9 mouse cellular contexts compared by ENCODE assay signal in genomic region chr9:7216240-7216639, GRCm38 (mm10). TPM values are rescaled to one million over a fixed set of nuclear protein-coding genes. Genes with fewer than 3 reads are reported as not detected.
DNase-seq lines count a peak whose midpoint lies in the region; ATAC-seq and TF ChIP-seq lines count a peak whose summit lies in the region.
"Had no signal": no experiment of that assay in that cellular context is flagged by ENCODE, and none has a peak within 500 bp of the region (broad histone marks: within the 10 kb centered on the region; RNA-seq: fewer than 3 reads in every experiment).

No protein-coding gene starts in this region.

- no peaks in the 10 kb centered on the region for H3K27me3 ChIP-seq in hindbrain, embryonic 14.5 days (ENCODE audit: control insufficient read depth, insufficient read depth, low read length)
- no peaks in the 10 kb centered on the region for H3K27me3 ChIP-seq in hindbrain, embryonic 12.5 days
- H3K27me3 ChIP-seq in thymus, adult 2 months (ENCODE audit: control insufficient read depth, insufficient read depth, low read length), result no peaks in the 10 kb centered on the region

- no peak overlapping the region for H3K4me3 ChIP-seq in hindbrain, embryonic 14.5 days (replicated peaks; ENCODE audit: low read length)
- H3K4me3 ChIP-seq in hindbrain, embryonic 12.5 days, result no peak overlapping the region
- no peak overlapping the region for H3K4me3 ChIP-seq in thymus, adult 2 months (ENCODE audit: control insufficient read depth, insufficient read depth, low read length)
- H3K4me3 ChIP-seq: myocyte had no signal

- no peak for ATAC-seq in hindbrain, embryonic 14.5 days (ENCODE audit: low FRiP score)
- no peak for ATAC-seq in hindbrain, embryonic 12.5 days (ENCODE audit: low FRiP score)
- no peak for ATAC-seq in monocyte, adult 5-6 weeks (replicated peaks; ENCODE audit: insufficient number of reproducible peaks, low FRiP score, low TSS enrichment, poor library complexity, severe bottlenecking)

- peaks cover 28% of the 10 kb centered on the region for H3K36me3 ChIP-seq in hindbrain, embryonic 14.5 days (replicated peaks; ENCODE audit: control insufficient read depth, insufficient read depth)
- H3K36me3 ChIP-seq in hindbrain, embryonic 12.5 days, result peaks cover 16% of the 10 kb centered on the region
- no peaks in the 10 kb centered on the region; the same call in 1 of the 2 replicates for H3K36me3 ChIP-seq in thymus, adult 2 months (ENCODE audit: control insufficient read depth, insufficient read depth, low read length)

- no peaks in the 10 kb centered on the region for H3K9me3 ChIP-seq in hindbrain, embryonic 14.5 days (ENCODE audit: control insufficient read depth, low read length)
- H3K9me3 ChIP-seq in hindbrain, embryonic 12.5 days (replicated peaks), result no peaks in the 10 kb centered on the region

- H3K4me1 ChIP-seq in hindbrain, embryonic 14.5 days (replicated peaks; ENCODE audit: control insufficient read depth, insufficient read depth, low read length), result no peaks in the 10 kb centered on the region
- no peaks in the 10 kb centered on the region for H3K4me1 ChIP-seq in hindbrain, embryonic 12.5 days
- H3K4me1 ChIP-seq in thymus, adult 2 months (replicated peaks; ENCODE audit: control insufficient read depth, insufficient read depth, low read length), result no peaks in the 10 kb centered on the region

- no peak overlapping the region for H3K9ac ChIP-seq in hindbrain, embryonic 14.5 days
- H3K9ac ChIP-seq in hindbrain, embryonic 12.5 days, result no peak overlapping the region

- TF ChIP-seq POLR2A in thymus, adult 2 months (IDR thresholded peaks at IDR 0.05; ENCODE audit: control insufficient read depth, extremely low read depth, insufficient read depth, low read length, poor library complexity), result no peak

- no peak overlapping the region for H3K4me2 ChIP-seq in hindbrain, embryonic 14.5 days (replicated peaks)
- H3K4me2 ChIP-seq in hindbrain, embryonic 12.5 days (replicated peaks), result no peak overlapping the region

- no peak for TF ChIP-seq CTCF in thymus, adult 2 months (IDR thresholded peaks at IDR 0.05; ENCODE audit: borderline replicate concordance, control insufficient read depth, extremely low read depth, insufficient read depth, low read length, poor library complexity)

- WGBS in hindbrain, embryonic 14.5 days, result 48% methylated on average over 2 of the region's 2 CpGs
- 44% methylated on average over 2 of the region's 2 CpGs for WGBS in hindbrain, embryonic 12.5 days
- WGBS in thymus, adult 2 months, result 28% methylated on average over 2 of the region's 2 CpGs

- H3K27ac ChIP-seq in hindbrain, embryonic 14.5 days, result no peak overlapping the region
- H3K27ac ChIP-seq in hindbrain, embryonic 12.5 days, result no peak overlapping the region
- no peak overlapping the region for H3K27ac ChIP-seq in thymus, adult 2 months (ENCODE audit: control insufficient read depth, insufficient read depth, low read length)

- peak; percentile 33 for DNase-seq in hindbrain, embryonic 14.5 days (ENCODE audit: low spot score)
- DNase-seq in thymus, adult 2 months, result peak; percentile 10
- DNase-seq in thymus, adult 18-20 months, result no peak
- DNase-seq in heart, postnatal 4 days, result peak; percentile 26
- no peak for DNase-seq in gastrocnemius, adult 8-10 months (ENCODE audit: low spot score in 2 of 2)
- no peak for DNase-seq in cerebellum, adult 9-11 months

RNA-seq across cellular contexts. Expression of gene Dcun1d5, which starts 31.9 kb away (rescaled TPM):
- polyA plus RNA-seq in hindbrain, embryonic 14.5 days (2014; fragmentation: Nextera tagmentation; extraction: Ambion mirVana), result 119 and 120 TPM in 2 replicates
- polyA plus RNA-seq in hindbrain, embryonic 12.5 days (2016; fragmentation: Nextera tagmentation; extraction: Ambion mirVana), result 147 and 148 TPM in 2 replicates
- polyA plus RNA-seq in thymus, adult 2 months (2012; rRNA removed), result 46.2 and 64.8 TPM in 2 replicates
- 10 to 100 TPM; 61.7 to 71.3 TPM for total RNA-seq in heart, postnatal 4 days (2021)
- 10 to 100 TPM; 54.8 to 80.7 (median 69.8) TPM for total RNA-seq in gastrocnemius, adult 8-10 months (2022)
- total RNA-seq in monocyte, adult 5-6 weeks (2017), result 78.7 to 98.4 TPM (median 97.1 TPM) in 3 replicates

RNA-seq across cellular contexts. Expression of gene Dync2h1, which starts 32.0 kb away (rescaled TPM):
- polyA plus RNA-seq in hindbrain, embryonic 14.5 days (2014; fragmentation: Nextera tagmentation; extraction: Ambion mirVana), result 23.6 and 23.8 TPM in 2 replicates
- 25.6 and 26.7 TPM in 2 replicates for polyA plus RNA-seq in hindbrain, embryonic 12.5 days (2016; fragmentation: Nextera tagmentation; extraction: Ambion mirVana)
- polyA plus RNA-seq in thymus, adult 2 months (2012; rRNA removed), result 1.1 and 1.2 TPM in 2 replicates
- total RNA-seq in heart, postnatal 4 days (2021), result 1 to 10 TPM; 4.4 to 5.6 TPM
- 1 to 10 TPM in 3 of 4 experiments, under 1 TPM in 1; 0.94 to 1.4 (median 1.1) TPM for total RNA-seq in gastrocnemius, adult 8-10 months (2022)
- total RNA-seq in monocyte, adult 5-6 weeks (2017), result 2.1 to 7.9 TPM (median 2.5 TPM) in 3 replicates

RNA-seq across cellular contexts. Expression of gene Mmp13, which starts 56.1 kb away (rescaled TPM):
- polyA plus RNA-seq in hindbrain, embryonic 14.5 days (2014; fragmentation: Nextera tagmentation; extraction: Ambion mirVana), result not detected in 2 replicates
- polyA plus RNA-seq in hindbrain, embryonic 12.5 days (2016; fragmentation: Nextera tagmentation; extraction: Ambion mirVana), result not detected in 2 replicates
- polyA plus RNA-seq in thymus, adult 2 months (2012; rRNA removed), result 0.20 and 0.36 TPM in 2 replicates
- under 1 TPM in 1 of 2 experiments, not detected in 1; 0.10 TPM for total RNA-seq in heart, postnatal 4 days (2021)
- not detected for total RNA-seq in gastrocnemius, adult 8-10 months (2022)
- total RNA-seq in monocyte, adult 5-6 weeks (2017), result not detected in 3 replicates

Comparison
In these comparisons a context has a peak if more than half of its experiments do, and no peak if none do; other contexts are left out.
1. DNase-seq: peak in hindbrain, embryonic 14.5 days (single experiment), thymus, adult 2 months (single experiment) and heart, postnatal 4 days (single experiment); none in thymus, adult 18-20 months (0 of 2), gastrocnemius, adult 8-10 months (0 of 2) and cerebellum, adult 9-11 months (single experiment).